Mouse (Mus musculus): ENCODE results near the gene Naxd. TPM values are rescaled to one million over a fixed set of nuclear protein-coding genes. Genes with fewer than 3 reads are reported as not detected.
"Not testable (repeated sequence)": the region's sequence is repeated elsewhere in the genome, so short reads cannot be mapped to it uniquely, and the experiment has no call there.

Naxd gene
- total RNA-seq, 2 experiments from 2014 or later, result 28.1 to 31.2 TPM

DNA sequence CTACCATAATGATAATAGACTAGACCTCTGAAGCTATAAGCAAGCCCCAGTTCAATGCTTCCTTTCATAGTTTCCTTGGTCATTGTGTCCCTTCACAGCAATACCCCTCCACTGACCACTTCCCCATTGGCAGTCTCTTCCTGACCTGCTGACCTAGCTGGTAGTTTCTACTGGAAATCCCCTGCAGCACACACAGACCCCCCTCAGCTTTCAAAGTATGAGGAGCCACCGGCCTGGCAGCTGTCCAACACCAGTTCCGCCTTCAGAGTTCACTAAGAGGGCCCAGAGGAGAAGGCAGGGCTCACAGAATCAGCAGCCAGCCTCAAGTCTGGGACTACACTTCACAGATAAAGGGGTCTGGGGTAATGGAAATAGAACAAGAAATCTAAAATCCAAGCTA lies 36.4 kb upstream of the Naxd start:
- intact Hi-C loops (cut with DNase I), result no loop called here
- TF ChIP-seq CTCF (IDR thresholded peaks at IDR 0.05), result no peak
- Histone ChIP-seq H3K27ac (no peak overlapping the region), H3K4me3 (no peak overlapping the region)
- DNase-seq, result peak; percentile 51

DNA sequence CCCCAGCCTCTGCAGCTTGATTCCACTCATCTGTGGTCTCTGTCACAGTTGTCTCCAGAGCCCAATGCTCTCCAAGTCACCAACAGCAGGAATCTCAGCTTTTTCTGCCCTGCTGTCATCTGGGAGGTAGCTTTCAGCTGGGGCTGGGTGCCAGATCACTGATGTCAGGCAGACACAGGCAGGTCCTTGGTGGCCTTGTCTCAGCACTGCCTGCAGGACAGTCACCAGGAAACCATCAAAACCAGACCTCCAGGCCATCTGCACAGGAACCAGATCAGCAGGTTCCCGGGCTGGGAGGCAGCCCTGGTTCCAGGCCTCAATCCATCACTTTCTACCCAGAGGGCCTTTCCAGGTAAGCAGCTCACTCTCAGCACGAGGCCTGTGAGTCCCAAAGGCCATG lies 35.5 kb upstream of the Naxd start:
- TF ChIP-seq CTCF (IDR thresholded peaks at IDR 0.05), result no peak
- intact Hi-C loops (cut with DNase I), result no loop called here
- Histone ChIP-seq H3K27ac (no peak overlapping the region), H3K4me3 (no peak overlapping the region)
- peak; percentile 40 for DNase-seq

DNA sequence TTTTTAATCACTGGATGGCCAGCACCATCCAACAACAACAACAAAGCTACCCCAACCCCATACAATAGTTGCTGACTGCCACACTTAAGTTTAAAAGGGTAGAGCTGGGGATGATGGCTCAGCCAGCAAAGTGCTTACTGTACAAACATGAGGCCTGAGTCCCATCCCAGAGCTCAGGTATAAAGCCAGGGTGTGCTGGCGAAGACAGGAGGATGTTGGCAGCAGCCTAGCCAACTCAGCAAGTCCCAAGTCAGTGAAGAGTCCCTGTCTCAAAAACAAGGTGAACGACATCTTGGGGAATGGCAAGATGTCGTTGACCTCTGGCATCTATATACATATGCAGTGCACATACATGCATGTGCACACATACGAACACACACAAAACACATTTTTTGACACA lies 34.7 kb upstream of the Naxd start:
- intact Hi-C loops (cut with DNase I), result no loop called here
- TF ChIP-seq CTCF (IDR thresholded peaks at IDR 0.05), result no peak
- no peak overlapping the region for H3K27ac ChIP-seq

DNA sequence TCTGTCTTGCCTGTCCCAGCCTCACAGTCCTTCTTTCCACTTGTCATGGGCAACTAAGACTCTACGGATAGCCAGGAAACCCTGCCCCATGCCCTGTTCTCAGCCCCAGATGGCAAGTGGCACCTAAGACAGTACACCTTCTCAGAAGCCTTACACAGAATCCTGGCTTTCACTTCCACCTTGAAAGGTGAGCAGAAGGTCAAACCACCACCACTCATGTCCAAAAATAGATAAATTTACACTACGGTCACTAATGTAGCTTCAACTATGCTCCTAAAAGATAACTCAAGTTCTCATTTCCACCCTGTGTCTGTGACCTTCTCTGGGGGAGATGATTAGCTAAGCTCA lies 33.8 kb upstream of the Naxd start:
- DNase-seq, result no peak
- no peak overlapping the region; the same call in 1 of the 2 replicates for H3K27ac ChIP-seq
- TF ChIP-seq CTCF (IDR thresholded peaks at IDR 0.05), result no peak
- intact Hi-C loops (cut with DNase I), result no loop called here
- H3K4me3 ChIP-seq, result no peak overlapping the region

More for the DNA sequence above, 34.7 kb upstream of the Naxd start:
- no peak overlapping the region for H3K4me3 ChIP-seq
- DNase-seq, result no peak

DNA sequence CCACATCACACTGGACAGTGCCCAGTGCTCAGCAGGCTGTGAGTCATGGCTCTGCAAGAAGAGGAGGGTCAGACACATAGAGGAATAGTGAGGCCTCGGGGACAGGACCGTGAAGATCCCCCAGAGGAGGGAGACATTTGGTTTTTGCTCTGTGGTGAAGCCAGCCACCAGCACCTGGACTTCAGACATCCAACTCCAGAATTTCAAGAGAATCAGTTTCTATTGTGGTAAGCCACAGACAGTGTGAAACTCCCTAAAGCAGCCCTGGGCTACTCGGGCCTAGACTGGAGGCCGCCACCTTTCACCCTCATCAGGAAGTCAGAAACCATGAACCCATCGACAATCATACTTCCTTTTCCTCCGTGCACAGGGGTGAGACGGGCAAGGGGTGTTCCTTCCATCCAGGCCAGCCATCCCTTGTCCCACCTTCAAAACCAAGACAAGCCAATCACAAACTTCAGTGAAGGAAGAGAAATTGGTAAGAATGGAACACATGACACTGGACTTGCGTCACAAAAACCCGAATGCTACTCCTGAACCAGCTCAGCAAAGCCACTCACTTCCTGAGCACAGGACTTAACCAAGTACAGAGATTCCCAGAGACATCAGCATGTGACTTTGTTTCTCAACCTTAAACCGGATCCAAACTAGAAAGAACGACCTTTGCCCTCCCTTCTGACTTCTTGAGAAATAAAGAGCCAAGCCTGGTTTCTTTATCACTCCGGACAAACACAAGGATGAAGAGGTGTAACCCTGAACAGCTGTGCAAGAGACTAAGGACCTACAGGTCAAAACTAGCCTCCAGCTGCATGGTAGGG lies 33.2 kb upstream of the Naxd start:
- H3K4me3 ChIP-seq, result no peak overlapping the region
- H3K27ac ChIP-seq, result no peak overlapping the region; the same call in 1 of the 2 replicates
- DNase-seq, result no peak

DNA sequence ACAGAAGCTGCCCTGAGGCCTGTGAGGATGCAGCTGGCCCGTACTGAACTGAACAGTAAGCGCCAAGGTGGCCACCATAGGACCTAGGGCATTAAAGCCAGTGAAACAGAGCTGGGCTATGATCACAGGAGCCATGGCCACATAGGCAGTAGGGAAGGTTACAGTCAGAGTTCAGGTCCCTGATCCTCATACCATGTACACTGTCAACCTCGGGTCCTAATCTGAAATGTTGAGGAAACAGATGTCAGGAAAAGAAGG lies 32.7 kb upstream of the Naxd start:
- intact Hi-C loops (cut with DNase I), result no loop called here
- no peak overlapping the region for H3K4me3 ChIP-seq
- no peak for DNase-seq
- no peak overlapping the region for H3K27ac ChIP-seq
- TF ChIP-seq CTCF (IDR thresholded peaks at IDR 0.05), result no peak

More for the DNA sequence above, 33.2 kb upstream of the Naxd start:
- TF ChIP-seq CTCF (IDR thresholded peaks at IDR 0.05), result no peak
- intact Hi-C loops (cut with DNase I), result no loop called here

DNA sequence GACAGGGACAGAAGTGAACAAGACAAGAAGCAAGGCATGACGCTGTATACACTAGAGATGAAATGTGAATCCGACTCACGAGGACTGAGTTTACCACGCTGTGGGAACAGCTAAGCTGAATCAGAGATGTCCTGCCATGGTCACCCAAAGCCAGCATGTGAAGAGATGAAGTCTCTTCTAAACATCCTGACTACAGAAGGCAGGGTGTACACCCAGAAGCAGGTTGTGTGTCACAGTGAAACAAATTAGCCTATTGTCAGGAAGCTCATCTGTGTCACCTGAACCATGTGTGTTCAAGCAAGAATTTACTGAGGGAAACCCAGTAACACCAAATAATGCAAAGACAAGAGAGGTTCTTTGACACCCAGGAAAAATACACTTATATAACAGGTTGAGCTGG lies 31.7 kb upstream of the Naxd start:
- no peak for TF ChIP-seq CTCF (IDR thresholded peaks at IDR 0.05)
- no peak for DNase-seq
- intact Hi-C loops (cut with DNase I), result no loop called here
- no peak overlapping the region for H3K4me3 ChIP-seq
- H3K27ac ChIP-seq, result no peak overlapping the region

DNA sequence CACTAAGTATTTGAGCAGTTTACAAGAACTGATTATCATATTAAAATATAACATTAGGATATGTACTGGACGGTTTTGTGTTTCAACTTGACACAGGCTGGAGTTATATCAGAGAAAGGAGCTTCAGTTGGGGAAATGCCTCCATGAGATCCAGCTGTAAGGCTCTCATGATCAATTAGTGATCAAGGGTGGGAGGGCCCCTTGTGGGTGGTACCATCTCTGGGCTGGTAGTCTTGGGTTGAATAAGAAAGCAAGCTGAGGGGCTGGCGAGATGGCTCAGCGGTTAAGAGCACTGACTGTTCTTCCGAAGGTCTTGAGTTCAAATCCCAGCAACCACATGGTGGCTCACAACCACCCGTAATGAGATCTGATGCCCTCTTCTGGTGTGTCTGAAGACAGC lies 30.8 kb upstream of the Naxd start:
- intact Hi-C loops (cut with DNase I); H3K4me3 ChIP-seq; H3K27ac ChIP-seq; DNase-seq: not testable (repeated sequence)

DNA sequence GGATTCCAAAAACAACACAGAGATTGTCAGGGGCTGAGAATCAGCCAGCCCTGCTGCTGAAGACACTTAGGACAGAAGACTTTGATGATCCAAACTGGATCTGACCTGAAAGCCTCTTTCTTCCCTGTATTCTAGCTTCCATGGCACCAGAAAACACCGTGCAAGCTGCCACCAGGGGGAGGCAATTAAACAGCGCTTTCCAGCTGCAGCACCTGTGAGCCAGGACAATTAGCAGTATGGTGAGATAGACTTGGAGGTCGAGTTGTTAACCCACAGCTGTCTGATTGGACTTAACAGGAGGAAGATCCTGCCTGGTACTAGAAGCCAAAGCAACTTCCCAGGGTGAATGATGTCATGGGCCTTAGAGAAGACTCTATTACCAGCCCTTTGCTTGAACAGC lies 28.2 kb upstream of the Naxd start:
- peak; percentile 45 for DNase-seq
- no peak overlapping the region for H3K27ac ChIP-seq
- intact Hi-C loops (cut with DNase I), result no loop called here
- no peak overlapping the region for H3K4me3 ChIP-seq
- TF ChIP-seq CTCF (IDR thresholded peaks at IDR 0.05), result peak; percentile 60

DNA sequence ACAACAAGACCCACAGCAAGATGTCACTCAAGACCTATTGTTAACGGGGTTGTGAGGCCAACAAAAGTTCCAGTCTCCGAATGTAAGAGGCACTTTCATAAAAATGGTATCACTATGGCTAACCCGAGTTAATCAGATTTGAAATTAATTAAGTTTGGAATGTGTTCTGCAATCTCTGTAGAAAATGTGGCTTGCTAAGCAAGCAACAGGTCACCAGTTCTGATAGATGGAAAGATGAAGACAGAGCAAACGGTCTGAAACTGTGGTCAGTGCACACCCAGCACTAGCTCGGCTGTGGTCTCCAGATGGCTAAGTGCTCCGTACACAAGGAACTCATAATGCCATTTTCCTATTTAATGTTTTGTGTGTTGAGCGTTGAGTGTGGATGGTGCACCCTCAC lies 26.6 kb upstream of the Naxd start:
- TF ChIP-seq CTCF (IDR thresholded peaks at IDR 0.05), result no peak
- DNase-seq, result no peak
- intact Hi-C loops (cut with DNase I), result no loop called here
- H3K4me3 ChIP-seq, result no peak overlapping the region
- H3K27ac ChIP-seq, result no peak overlapping the region

DNA sequence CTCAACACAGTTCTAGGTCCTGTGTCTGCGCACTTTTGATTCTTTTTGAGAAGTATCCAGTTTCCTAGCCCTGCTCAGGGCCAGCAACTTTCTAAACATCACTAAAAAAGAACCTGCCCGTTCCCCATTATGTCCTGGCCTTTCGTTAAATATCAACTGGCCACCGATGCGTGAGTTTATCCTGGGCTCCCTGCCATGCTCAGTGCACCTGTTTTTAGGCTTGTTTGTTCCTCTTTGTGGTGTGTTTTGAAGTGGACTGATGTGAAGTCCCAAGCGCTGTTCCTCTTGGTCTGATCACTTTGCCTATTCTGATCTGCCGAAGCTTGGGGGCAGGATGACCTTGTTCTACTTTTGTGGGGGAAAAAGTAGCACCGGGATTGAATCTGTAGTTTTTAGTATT lies 26.0 kb upstream of the Naxd start:
- no peak overlapping the region for H3K27ac ChIP-seq
- no peak for TF ChIP-seq CTCF (IDR thresholded peaks at IDR 0.05)
- H3K4me3 ChIP-seq, result no peak overlapping the region
- intact Hi-C loops (cut with DNase I), result no loop called here
- no peak for DNase-seq

DNA sequence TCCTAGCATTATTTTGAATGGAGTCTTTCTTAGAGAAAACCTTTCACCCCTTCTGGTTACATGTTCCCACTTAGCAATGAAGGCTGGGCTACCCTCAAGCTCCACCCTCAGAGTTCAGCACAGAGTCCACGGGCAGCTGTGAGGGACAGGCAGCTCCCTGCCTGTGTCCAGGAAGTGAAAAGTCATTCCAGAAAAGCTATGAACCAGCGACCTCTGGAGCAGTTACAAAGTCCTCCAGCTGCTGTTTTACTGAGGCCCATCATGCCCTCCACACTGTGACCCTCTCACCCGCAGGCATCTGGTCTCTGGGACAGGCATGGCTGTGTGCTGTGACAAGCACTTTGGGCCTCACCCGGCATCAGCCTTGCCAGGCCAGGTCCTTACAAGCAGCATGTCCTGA lies 24.2 kb upstream of the Naxd start:
- no peak overlapping the region for H3K4me3 ChIP-seq
- intact Hi-C loops (cut with DNase I), result no loop called here
- TF ChIP-seq CTCF (IDR thresholded peaks at IDR 0.05), result no peak
- DNase-seq, result no peak
- H3K27ac ChIP-seq, result 0 out of 2 replicates have a peak overlapping the region, but pooled peaks have one; percentile 44

DNA sequence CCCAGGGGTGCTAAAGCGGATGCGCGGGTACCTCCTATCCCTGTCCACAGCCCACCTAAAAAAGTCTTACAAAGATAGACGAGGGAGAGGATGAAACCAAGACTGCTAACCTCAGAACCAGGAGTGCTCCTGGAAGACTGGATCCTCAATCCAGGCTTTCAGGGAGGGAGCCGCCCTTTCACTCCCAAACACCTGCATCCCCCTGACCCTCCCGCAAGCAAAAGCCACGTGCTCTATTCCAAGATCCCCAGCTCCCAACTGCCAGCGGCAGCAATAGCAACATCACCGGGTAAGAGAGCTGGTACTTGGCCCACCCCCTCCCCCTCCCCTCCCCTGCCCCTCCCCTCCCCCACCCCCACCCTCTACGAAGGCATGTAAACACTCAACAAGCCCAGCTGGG lies 21.9 kb upstream of the Naxd start:
- no peak overlapping the region for H3K27ac ChIP-seq
- no peak overlapping the region for H3K4me3 ChIP-seq
- no peak for TF ChIP-seq CTCF (IDR thresholded peaks at IDR 0.05)
- DNase-seq, result no peak
- intact Hi-C loops (cut with DNase I), result no loop called here

DNA sequence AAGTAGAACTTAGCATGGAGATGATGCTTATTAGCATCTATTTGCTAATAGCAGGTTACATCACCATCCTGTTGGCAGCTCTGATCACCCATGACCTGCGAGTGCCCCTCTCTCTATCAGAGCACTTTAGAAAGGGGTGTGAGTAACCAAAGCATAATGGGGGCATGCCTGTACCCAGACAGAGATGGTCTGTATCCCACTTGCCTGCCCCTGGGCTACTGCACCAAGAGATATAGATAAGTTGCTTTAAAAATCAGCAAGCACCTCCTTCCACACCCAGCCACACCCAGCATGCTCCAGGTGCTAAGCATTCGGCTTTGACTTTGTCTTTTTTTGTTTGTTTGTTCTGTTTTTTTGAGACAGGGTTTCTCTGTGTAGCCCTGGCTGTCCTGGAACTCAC lies 21.4 kb upstream of the Naxd start:
- DNase-seq, result no peak
- intact Hi-C loops (cut with DNase I), result no loop called here
- TF ChIP-seq CTCF (IDR thresholded peaks at IDR 0.05), result no peak
- Histone ChIP-seq H3K4me3 (no peak overlapping the region), H3K27ac (0 out of 2 replicates have a peak overlapping the region, but pooled peaks have one; percentile 77)

All from gastrocnemius, adult 2 months (tissue).